In genomic region chr3:107819622-107820021, GRCm38 (mm10) we compare ENCODE assay signal across 1 mouse cellular context.
TF ChIP-seq lines count a peak whose summit lies in the region.

No protein-coding gene starts in this region.

TF ChIP-seq in myocyte, 11 proteins besides CTCF, POLR2A, EP300 and RAD21 (continued from another document):
- TF ChIP-seq MAX (IDR thresholded peaks at IDR 0.05; ENCODE audit: low read depth) (no peak), REST (IDR thresholded peaks at IDR 0.05; ENCODE audit: insufficient read depth, insufficient read length) (no peak), USF1 (IDR thresholded peaks at IDR 0.05; ENCODE audit: low read depth) (no peak), POLR2AphosphoS2 (IDR thresholded peaks at IDR 0.05; ENCODE audit: insufficient read length, low read depth) (no peak), SRF (IDR thresholded peaks at IDR 0.05; ENCODE audit: control insufficient read depth, insufficient read length, low read depth) (no peak), MYOD1 (IDR thresholded peaks at IDR 0.05; ENCODE audit: control insufficient read depth in 1 of 3, insufficient read length in 2 of 3, low read depth in 2 of 3) (no peak), TCF12 (IDR thresholded peaks at IDR 0.05; ENCODE audit: insufficient read depth, poor library complexity, severe bottlenecking) (no peak), TCF3 (IDR thresholded peaks at IDR 0.05; ENCODE audit: insufficient read length, low read depth) (no peak), MYOG (IDR thresholded peaks at IDR 0.05; ENCODE audit: control insufficient read depth in 1 of 3, insufficient read depth in 1 of 3, insufficient read length in 2 of 3, low read depth in 2 of 3) (no peak), E2F4 (IDR thresholded peaks at IDR 0.05; ENCODE audit: insufficient read depth) (no peak)
